Mouse (Mus musculus): ENCODE data around the gene Cldnd2. TPM values are rescaled to one million over a fixed set of nuclear protein-coding genes. Genes with fewer than 3 reads are reported as not detected.

The Cldnd2 gene
- polyA plus RNA-seq, 1 experiment from 2014 or later, result not detected

- Histone ChIP-seq H3K27me3 (peaks cover 25% of the 10 kb centered on the region), H3K4me1 (replicated peaks) (peaks cover 25% of the 10 kb centered on the region), H3K4me3 (replicated peaks) (no peak overlapping the region), H3K9ac (replicated peaks) (no peak overlapping the region), H3K9me3 (no peaks in the 10 kb centered on the region), H3K4me2 (replicated peaks) (no peak overlapping the region), H3K27ac (no peak overlapping the region), H3K36me3 (peaks cover 16% of the 10 kb centered on the region)
- ATAC-seq, result no peak
- WGBS, result 66% methylated on average over 3 of the region's 3 CpGs
Measured at GRCm38 (mm10) chr7:43481191-43481590, 40.6 kb downstream of the Cldnd2 start.

GRCm38 (mm10) chr7:43482090-43482716 is 41.6 kb downstream of the Cldnd2 start:
- peaks cover 15% of the 10 kb centered on the region for H3K27me3 ChIP-seq
- no peaks in the 10 kb centered on the region for H3K9me3 ChIP-seq
- H3K9ac ChIP-seq (replicated peaks), result no peak overlapping the region
- ATAC-seq, result peak; percentile 62
- no peak overlapping the region for H3K4me2 ChIP-seq (replicated peaks)
- H3K36me3 ChIP-seq, result peaks cover 14% of the 10 kb centered on the region
- no peak overlapping the region for H3K27ac ChIP-seq
- no peak overlapping the region for H3K4me3 ChIP-seq (replicated peaks)
- 69% methylated on average over 8 of the region's 8 CpGs for WGBS
- peaks cover 25% of the 10 kb centered on the region for H3K4me1 ChIP-seq (replicated peaks)

- H3K9me3 ChIP-seq, result no peaks in the 10 kb centered on the region
- H3K4me3 ChIP-seq (replicated peaks), result no peak overlapping the region
- H3K9ac ChIP-seq (replicated peaks), result no peak overlapping the region
- H3K36me3 ChIP-seq, result peaks cover 6% of the 10 kb centered on the region
- 25% methylated on average over 10 of the region's 10 CpGs for WGBS
- ATAC-seq, result no peak
- peaks cover 5% of the 10 kb centered on the region for H3K27me3 ChIP-seq
- H3K27ac ChIP-seq, result no peak overlapping the region
- peaks cover 30% of the 10 kb centered on the region for H3K4me1 ChIP-seq (replicated peaks)
- H3K4me2 ChIP-seq (replicated peaks), result no peak overlapping the region
Measured at GRCm38 (mm10) chr7:43483236-43483635, 42.7 kb downstream of the Cldnd2 start.

GRCm38 (mm10) chr7:43488646-43489045 is 48.1 kb downstream of the Cldnd2 start:
- Histone ChIP-seq H3K4me1 (replicated peaks) (peaks cover 24% of the 10 kb centered on the region), H3K27me3 (no peaks in the 10 kb centered on the region), H3K4me2 (replicated peaks) (peak overlapping the region; percentile 65), H3K9ac (replicated peaks) (peak overlapping the region; percentile 95), H3K27ac (peak overlapping the region; percentile 39), H3K4me3 (replicated peaks) (peak overlapping the region; percentile 77), H3K36me3 (no peaks in the 10 kb centered on the region), H3K9me3 (no peaks in the 10 kb centered on the region)
- WGBS, result 42% methylated on average over 5 of the region's 5 CpGs
- ATAC-seq, result no peak

GRCm38 (mm10) chr7:43489631-43490125 is 49.1 kb downstream of the Cldnd2 start, which contains the start of gene Iglon5:
Gene Iglon5 (minus strand): TSS chr7:43490075.
- Histone ChIP-seq H3K9ac (replicated peaks) (peak within 1 kb of the TSS; percentile 95), H3K27ac (peak within 1 kb of the TSS; percentile 92), H3K4me3 (replicated peaks) (peak within 1 kb of the TSS; percentile 77), H3K4me2 (replicated peaks) (peak within 1 kb of the TSS; percentile 65), H3K4me1 (replicated peaks) (peaks cover 24% of the 10 kb centered on the region), H3K27me3 (no peaks in the 10 kb centered on the region), H3K9me3 (no peaks in the 10 kb centered on the region), H3K36me3 (no peaks in the 10 kb centered on the region)
- WGBS, result under 1% methylated on average over 27 of the region's 41 CpGs
- peak; percentile 74 for ATAC-seq

GRCm38 (mm10) chr7:43490182-43490584 is 49.6 kb downstream of the Cldnd2 start:
- Histone ChIP-seq H3K4me2 (replicated peaks) (peak overlapping the region; percentile 65), H3K4me1 (replicated peaks) (peaks cover 24% of the 10 kb centered on the region)

GRCm38 (mm10) chr7:43490861-43491260 is 50.3 kb downstream of the Cldnd2 start:
- Histone ChIP-seq H3K36me3 (no peaks in the 10 kb centered on the region), H3K27me3 (no peaks in the 10 kb centered on the region), H3K9ac (replicated peaks) (0 out of 2 replicates have a peak overlapping the region, but pooled peaks have one; percentile 95), H3K9me3 (no peaks in the 10 kb centered on the region), H3K4me2 (replicated peaks) (peak overlapping the region; percentile 65), H3K27ac (no peak overlapping the region), H3K4me3 (replicated peaks) (peak overlapping the region; percentile 77), H3K4me1 (replicated peaks) (peaks cover 24% of the 10 kb centered on the region)
- ATAC-seq, result peak; percentile 31
- 74% methylated on average over 9 of the region's 9 CpGs for WGBS

More at GRCm38 (mm10) chr7:43490182-43490584, 49.6 kb downstream of the Cldnd2 start:
- no peaks in the 10 kb centered on the region for H3K27me3 ChIP-seq
- WGBS, result 0% methylated on average over 6 of the region's 13 CpGs
- H3K36me3 ChIP-seq, result no peaks in the 10 kb centered on the region
- peak overlapping the region; percentile 77 for H3K4me3 ChIP-seq (replicated peaks)
- H3K27ac ChIP-seq, result peak overlapping the region; percentile 92
- ATAC-seq, result peak; percentile 87
- peak overlapping the region; percentile 95 for H3K9ac ChIP-seq (replicated peaks)
- no peaks in the 10 kb centered on the region for H3K9me3 ChIP-seq

Small RNA genes lying within 50 kb of the gene (microRNA-seq; reads per million reads assigned to microRNA genes)
- not detected for gene Mir7051

Other genes starting within 250 kb of the Cldnd2 start
- 17.8 and 19.5 TPM in 2 replicates for gene Zfp715, start 127.5 kb upstream of the Cldnd2 start, polyA plus RNA-seq (2015; fragmentation: Nextera tagmentation; extraction: Ambion mirVana)
- gene Siglecf, start 89.4 kb upstream of the Cldnd2 start, polyA plus RNA-seq (2015; fragmentation: Nextera tagmentation; extraction: Ambion mirVana), result 0.12 and 0.22 TPM in 2 replicates
- gene Siglecg, start 32.6 kb upstream of the Cldnd2 start, polyA plus RNA-seq (2015; fragmentation: Nextera tagmentation; extraction: Ambion mirVana), result 0.08 TPM in 1 of 2 replicates, not detected in the other
- not detected in 2 replicates for gene Lim2, start 13.1 kb upstream of the Cldnd2 start, polyA plus RNA-seq (2015; fragmentation: Nextera tagmentation; extraction: Ambion mirVana)
- not detected in 2 replicates for gene Nkg7, start 3.7 kb upstream of the Cldnd2 start, polyA plus RNA-seq (2015; fragmentation: Nextera tagmentation; extraction: Ambion mirVana)
- 142 TPM in 2 replicates for gene Etfb, start 3.3 kb downstream of the Cldnd2 start, polyA plus RNA-seq (2015; fragmentation: Nextera tagmentation; extraction: Ambion mirVana)
- 0.48 TPM in 1 of 2 replicates, not detected in the other for gene Gm45233, start 3.3 kb downstream of the Cldnd2 start, polyA plus RNA-seq (2015; fragmentation: Nextera tagmentation; extraction: Ambion mirVana)
- 7.8 and 10.3 TPM in 2 replicates for gene Vsig10l, start 22.4 kb downstream of the Cldnd2 start, polyA plus RNA-seq (2015; fragmentation: Nextera tagmentation; extraction: Ambion mirVana)
- 6.3 and 7.5 TPM in 2 replicates for gene Iglon5, start 49.3 kb downstream of the Cldnd2 start, polyA plus RNA-seq (2015; fragmentation: Nextera tagmentation; extraction: Ambion mirVana)
- 0.04 TPM in 1 of 2 replicates, not detected in the other for gene 4931406B18Rik, start 65.2 kb downstream of the Cldnd2 start, polyA plus RNA-seq (2015; fragmentation: Nextera tagmentation; extraction: Ambion mirVana)
- gene Cd33, start 103.6 kb downstream of the Cldnd2 start, polyA plus RNA-seq (2015; fragmentation: Nextera tagmentation; extraction: Ambion mirVana), result 0.35 and 1.1 TPM in 2 replicates
- gene Zfp658, start 121.5 kb downstream of the Cldnd2 start, polyA plus RNA-seq (2015; fragmentation: Nextera tagmentation; extraction: Ambion mirVana), result 10.3 and 11.1 TPM in 2 replicates
- 16.4 and 17.7 TPM in 2 replicates for gene Zfp719, start 138.8 kb downstream of the Cldnd2 start, polyA plus RNA-seq (2015; fragmentation: Nextera tagmentation; extraction: Ambion mirVana)
- 0.46 TPM in 1 of 2 replicates, not detected in the other for gene Zfp819, start 166.4 kb downstream of the Cldnd2 start, polyA plus RNA-seq (2015; fragmentation: Nextera tagmentation; extraction: Ambion mirVana)
- not detected in 2 replicates for gene Ceacam18, start 193.9 kb downstream of the Cldnd2 start, polyA plus RNA-seq (2015; fragmentation: Nextera tagmentation; extraction: Ambion mirVana)
- gene Siglece, start 219.4 kb downstream of the Cldnd2 start, polyA plus RNA-seq (2015; fragmentation: Nextera tagmentation; extraction: Ambion mirVana), result 0.24 and 0.28 TPM in 2 replicates
- 20.3 and 21.8 TPM in 2 replicates for gene Ctu1, start 231.2 kb downstream of the Cldnd2 start, polyA plus RNA-seq (2015; fragmentation: Nextera tagmentation; extraction: Ambion mirVana)
- gene Klk14, start 249.6 kb downstream of the Cldnd2 start, polyA plus RNA-seq (2015; fragmentation: Nextera tagmentation; extraction: Ambion mirVana), result not detected in 2 replicates